Mouse (Mus musculus) cerebellum, adult 18-20 months (tissue): ENCODE measurements around the gene Chrm3.

Experiments
- DNase-seq, 2 experiments: peaks; one replicate each; pipeline ENCODE4 v3.0.0; 2021

The Chrm3 gene

GRCm38 (mm10) chr13:9977699-9978098, 382.9 kb downstream of the Chrm3 start:
- no peak for DNase-seq

- DNase-seq: no peak
Observed at GRCm38 (mm10) chr13:9973742-9974321, 386.8 kb downstream of the Chrm3 start.

DNA sequence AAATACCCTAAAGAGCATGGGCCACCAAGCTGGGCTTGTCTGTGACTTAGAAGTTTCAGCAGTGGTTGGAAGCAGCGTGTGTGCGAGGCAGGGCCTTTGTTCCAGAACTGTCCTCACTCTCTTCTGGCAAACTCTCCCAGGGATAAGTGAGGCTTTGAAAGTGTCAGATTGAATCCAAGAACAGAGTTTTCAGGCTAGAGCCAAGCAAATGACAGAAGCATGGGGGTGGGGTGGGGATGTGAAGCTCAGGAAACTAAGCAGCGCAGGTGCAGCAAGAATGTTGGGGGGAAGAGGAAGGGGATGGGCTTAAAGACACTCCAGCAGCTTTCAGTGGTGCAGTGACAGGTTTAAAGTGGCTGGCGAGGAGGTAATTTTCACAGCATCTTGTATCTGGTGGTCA, 388.8 kb downstream of the Chrm3 start:
- no peak for DNase-seq

- DNase-seq: no peak
Observed at GRCm38 (mm10) chr13:9952619-9953018, 408.0 kb downstream of the Chrm3 start.

DNA sequence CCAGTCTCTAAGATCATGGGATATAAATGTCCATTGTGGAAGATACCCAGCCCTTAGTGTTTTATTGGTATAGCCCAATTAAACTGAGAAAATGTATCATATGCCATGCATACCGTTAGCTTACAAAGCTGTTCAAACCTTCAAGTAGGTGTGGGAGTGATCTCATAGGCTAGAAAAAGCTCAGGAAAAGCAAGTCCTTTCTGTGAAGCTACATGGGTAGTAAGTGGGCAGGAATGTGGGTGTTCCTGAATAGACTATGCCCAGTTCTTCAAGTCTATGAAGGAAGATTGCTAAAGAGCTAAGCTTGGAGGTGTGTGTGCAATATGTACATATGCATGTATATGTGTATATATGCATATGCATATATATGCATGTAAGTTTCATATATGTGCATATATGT, 409.3 kb downstream of the Chrm3 start:
- DNase-seq: no peak

- DNase-seq: no peak
Observed at GRCm38 (mm10) chr13:9949091-9949490, 411.6 kb downstream of the Chrm3 start.

DNA sequence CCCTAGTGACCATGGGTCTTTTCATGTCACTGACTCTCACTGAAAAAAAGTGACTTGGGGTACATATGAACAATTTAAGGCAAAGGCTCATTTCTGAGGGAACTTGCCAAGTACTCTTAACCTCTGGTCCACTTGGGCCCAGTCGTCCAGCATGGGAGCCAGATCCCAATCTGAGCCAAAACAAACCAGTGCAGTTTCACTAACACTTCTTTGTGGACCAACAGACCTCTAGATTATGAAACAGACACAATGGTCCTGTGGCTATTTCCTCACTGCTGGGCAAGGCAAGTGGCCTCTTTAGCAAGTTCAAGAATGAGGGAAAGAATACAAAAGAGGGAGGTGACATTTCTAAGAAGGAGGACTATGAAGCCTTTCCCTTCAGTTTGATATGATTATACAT, 420.5 kb downstream of the Chrm3 start:
- no peak for DNase-seq

DNA sequence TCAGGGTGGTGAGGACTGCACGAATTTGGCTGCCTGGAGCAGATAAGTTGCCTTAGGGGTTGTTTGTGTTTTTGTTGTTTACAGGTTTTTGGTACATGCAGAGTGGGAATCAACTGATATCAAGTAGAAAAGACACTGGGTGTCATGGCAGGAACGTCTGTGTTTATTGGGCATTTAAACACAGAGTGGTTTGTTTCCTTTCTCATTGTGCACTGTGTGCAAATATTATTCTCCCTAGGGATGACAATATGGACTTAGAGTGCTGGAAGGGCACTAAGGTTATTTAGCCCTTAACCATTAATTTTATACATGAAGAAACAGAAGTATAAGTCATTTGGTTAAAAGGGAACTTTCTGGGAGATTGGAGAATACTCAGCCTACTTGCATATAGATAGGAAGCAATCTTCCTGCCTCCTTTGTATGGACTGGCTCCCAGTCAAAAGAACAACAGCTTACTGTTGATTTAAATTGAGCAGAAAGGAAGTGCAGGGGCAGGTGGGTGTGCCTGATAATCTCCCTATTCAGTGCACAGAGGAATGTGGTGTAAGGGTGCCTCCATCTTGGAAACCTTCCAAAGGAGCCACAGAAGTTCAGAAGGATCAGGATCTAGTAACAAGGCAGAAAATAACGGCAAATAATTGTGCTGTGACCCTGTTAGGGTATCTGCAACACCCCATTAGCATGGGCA, 421.7 kb downstream of the Chrm3 start:
- no peak for DNase-seq

- DNase-seq: no peak
Observed at GRCm38 (mm10) chr13:9932714-9933113, 427.9 kb downstream of the Chrm3 start.

- DNase-seq: no peak
Observed at GRCm38 (mm10) chr13:9930606-9931005, 430.0 kb downstream of the Chrm3 start.

- no peak for DNase-seq
Observed at GRCm38 (mm10) chr13:9929978-9930377, 430.7 kb downstream of the Chrm3 start.

DNA sequence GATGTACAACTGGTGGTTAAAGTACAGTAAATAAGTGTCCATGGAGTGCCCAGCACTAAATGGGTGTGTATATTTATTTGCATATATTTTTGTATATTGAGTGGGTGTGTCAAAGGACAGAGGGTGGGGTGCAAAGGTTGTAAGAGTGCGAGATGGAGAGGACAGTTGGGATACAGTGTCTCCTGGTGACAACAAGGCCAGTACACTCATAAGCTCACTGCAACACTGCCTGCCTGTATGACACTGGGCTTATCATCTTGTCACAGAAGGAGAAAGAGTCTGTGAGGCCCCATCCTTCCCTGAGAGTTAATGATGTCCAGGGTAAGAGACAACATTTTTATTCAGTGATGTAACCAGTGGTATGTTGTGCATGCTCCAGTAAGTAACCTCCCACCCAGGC, 439.5 kb downstream of the Chrm3 start:
- no peak for DNase-seq

DNA sequence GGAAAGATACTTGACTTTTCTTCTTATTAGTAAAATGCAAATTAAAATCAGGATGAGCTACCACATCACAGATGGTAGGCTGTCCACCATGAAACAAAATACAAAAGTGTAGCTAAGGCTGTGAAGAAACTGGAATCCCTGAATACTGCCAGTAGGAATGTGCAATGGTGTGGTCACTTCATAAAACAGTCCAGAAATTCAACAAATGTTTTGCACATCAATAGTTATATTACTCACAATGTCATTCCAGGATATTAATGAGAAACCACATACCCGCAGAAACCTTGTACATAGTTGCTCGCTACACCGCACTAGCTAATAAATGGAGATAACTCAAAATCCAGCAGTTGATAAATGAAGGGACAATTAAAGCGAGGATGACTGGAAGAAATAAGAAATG, 447.9 kb downstream of the Chrm3 start:
- DNase-seq: no peak

DNA sequence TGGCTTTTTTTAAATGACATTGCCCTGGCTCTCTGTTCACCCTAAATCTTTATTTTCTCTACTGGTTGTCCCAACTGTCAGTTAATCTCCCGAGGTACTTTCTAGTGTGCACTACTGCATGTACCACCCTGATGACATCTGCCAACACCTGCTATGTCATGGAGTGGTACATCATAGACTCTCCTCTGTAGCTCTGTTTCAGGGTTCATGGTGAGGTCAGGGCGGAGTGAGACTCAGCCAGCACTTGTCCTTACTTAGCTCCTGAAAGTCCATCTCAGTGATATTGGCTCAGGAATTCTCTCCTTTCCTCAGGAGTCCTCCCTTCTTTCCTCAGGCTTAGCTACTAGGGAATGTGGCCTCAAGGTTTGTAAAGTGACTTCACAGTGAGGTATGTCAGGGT, 451.9 kb downstream of the Chrm3 start:
- no peak for DNase-seq

- no peak for DNase-seq
Observed at GRCm38 (mm10) chr13:9907202-9907601, 453.4 kb downstream of the Chrm3 start.

GRCm38 (mm10) chr13:9904455-9904854, 456.2 kb downstream of the Chrm3 start:
- no peak for DNase-seq

- DNase-seq: no peak
Observed at GRCm38 (mm10) chr13:9900653-9901385, 459.8 kb downstream of the Chrm3 start.

- no peak for DNase-seq
Observed at GRCm38 (mm10) chr13:9898664-9899369, 461.8 kb downstream of the Chrm3 start.

GRCm38 (mm10) chr13:9897231-9897630, 463.4 kb downstream of the Chrm3 start:
- no peak for DNase-seq

- no peak for DNase-seq
Observed at GRCm38 (mm10) chr13:9895045-9895625, 465.5 kb downstream of the Chrm3 start.

GRCm38 (mm10) chr13:9891088-9891487, 469.6 kb downstream of the Chrm3 start:
- DNase-seq: no peak

DNA sequence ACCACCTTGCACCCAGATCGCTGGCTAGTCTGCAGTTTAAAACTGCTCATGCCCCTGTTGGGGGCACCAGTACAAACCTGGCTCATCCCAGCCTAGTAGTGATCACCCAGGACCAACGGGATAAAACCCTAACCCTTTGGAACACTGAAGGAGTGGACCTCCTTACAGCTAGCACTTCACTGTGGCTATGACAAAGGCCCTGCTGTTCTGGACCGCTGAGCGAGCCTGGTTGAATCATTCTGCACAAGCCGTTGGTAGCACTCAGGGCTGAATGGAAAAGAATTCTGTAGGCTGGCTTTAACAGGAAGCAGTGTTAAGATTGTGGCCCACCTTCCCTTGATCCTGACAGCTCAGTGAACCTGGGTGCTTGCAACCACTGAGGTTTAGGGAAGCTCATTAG, 470.2 kb downstream of the Chrm3 start:
- no peak for DNase-seq

- DNase-seq: no peak
Observed at GRCm38 (mm10) chr13:9889954-9890353, 470.7 kb downstream of the Chrm3 start.
